Mouse (Mus musculus): ENCODE measurements at regions not wholly inside any gene's neighbourhood (a gene's known extent, or its start where the extent isn't known, plus 50 kb on each side); places are given as distances from the start of the nearest gene placed in this dataset.

DNA sequence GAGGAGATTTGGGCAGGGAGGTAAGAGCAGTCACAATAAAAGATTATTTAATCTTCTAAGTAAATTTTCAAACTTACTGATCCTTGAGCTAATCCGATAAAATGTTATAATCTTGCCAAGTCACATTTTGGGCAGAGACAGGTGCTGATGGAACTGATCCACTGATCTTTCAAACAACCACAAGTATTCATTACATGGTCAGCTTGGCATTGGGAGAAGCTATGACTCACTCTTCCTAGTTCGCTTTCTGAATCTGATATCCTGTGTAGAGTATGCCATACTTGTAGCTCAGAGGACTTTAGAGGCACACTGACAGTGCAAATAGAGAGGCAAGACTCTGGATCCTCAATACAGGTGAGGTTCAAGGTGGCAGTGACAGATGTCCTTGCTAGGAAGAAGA, 142.4 kb upstream of the Col1a2 start:
- Histone ChIP-seq H3K36me3 (ENCODE audit: control insufficient read depth, insufficient read depth, low read length) (no peaks in the 10 kb centered on the region), H3K9ac (ENCODE audit: low read depth, low read length) (no peak overlapping the region), H3K4me3 (ENCODE audit: insufficient read depth, low read depth, low read length) (no peak overlapping the region), H3K27me3 (ENCODE audit: control insufficient read depth, insufficient read depth, low read length) (no peaks in the 10 kb centered on the region), H3K4me1 (ENCODE audit: control insufficient read depth, insufficient read depth, low read length) (no peaks in the 10 kb centered on the region), H3K27ac (replicated peaks; ENCODE audit: insufficient read depth, low read depth, low read length) (no peak overlapping the region), H3K79me2 (ENCODE audit: control insufficient read depth, insufficient read depth, low read length) (no peaks in the 10 kb centered on the region)
- no peak for TF ChIP-seq POLR2A (IDR thresholded peaks at IDR 0.05; ENCODE audit: extremely low read depth, insufficient read depth, low read length)
- TF ChIP-seq CTCF (IDR thresholded peaks at IDR 0.05; ENCODE audit: low read depth, low read length): no peak
- no peak for DNase-seq (ENCODE audit: extremely low read depth, low read depth, low spot score)
- WGBS: 92% methylated on average over 2 of the region's 2 CpGs

DNA sequence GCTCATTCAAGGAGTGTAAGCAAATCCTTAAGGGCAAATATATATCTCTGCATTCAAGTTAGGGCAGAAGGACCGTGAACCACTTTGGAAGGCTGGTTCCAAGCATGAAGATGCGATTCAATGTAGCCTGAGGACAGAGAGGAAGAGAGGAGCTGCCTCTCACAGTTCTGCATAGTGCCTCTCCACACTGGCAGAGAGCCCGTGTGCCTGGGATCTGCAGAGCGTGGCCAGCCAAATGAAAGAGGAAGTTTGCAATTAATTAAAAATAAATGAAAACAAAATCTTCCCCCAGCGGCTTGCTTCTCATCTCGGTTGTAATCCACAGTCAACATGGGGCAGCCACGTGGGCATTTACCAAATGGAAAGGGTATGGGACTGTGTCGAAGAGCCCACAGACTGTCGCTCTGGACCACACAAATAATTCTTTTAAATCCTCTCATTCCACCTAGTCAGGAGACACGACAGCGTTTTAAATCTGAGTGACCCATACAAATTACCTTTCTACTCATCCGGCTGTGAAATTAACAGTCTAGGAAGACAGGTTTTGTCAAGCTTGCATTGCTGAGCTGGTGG, 129.1 kb upstream of the Col1a2 start:
- no peaks in the 10 kb centered on the region for H3K79me2 ChIP-seq (ENCODE audit: control insufficient read depth, insufficient read depth, low read length)
- no peak overlapping the region for H3K27ac ChIP-seq (replicated peaks; ENCODE audit: insufficient read depth, low read depth, low read length)
- no peaks in the 10 kb centered on the region for H3K36me3 ChIP-seq (ENCODE audit: control insufficient read depth, insufficient read depth, low read length)
- H3K4me3 ChIP-seq (ENCODE audit: insufficient read depth, low read depth, low read length): no peak overlapping the region
- no peaks in the 10 kb centered on the region for H3K27me3 ChIP-seq (ENCODE audit: control insufficient read depth, insufficient read depth, low read length)
- TF ChIP-seq POLR2A (IDR thresholded peaks at IDR 0.05; ENCODE audit: extremely low read depth, insufficient read depth, low read length): no peak
- no peak for TF ChIP-seq CTCF (IDR thresholded peaks at IDR 0.05; ENCODE audit: low read depth, low read length)
- WGBS: 76% methylated on average over 12 of the region's 12 CpGs
- no peak for DNase-seq (ENCODE audit: extremely low read depth, low read depth, low spot score)
- no peak overlapping the region for H3K9ac ChIP-seq (ENCODE audit: low read depth, low read length)
- H3K4me1 ChIP-seq (ENCODE audit: control insufficient read depth, insufficient read depth, low read length): no peaks in the 10 kb centered on the region

DNA sequence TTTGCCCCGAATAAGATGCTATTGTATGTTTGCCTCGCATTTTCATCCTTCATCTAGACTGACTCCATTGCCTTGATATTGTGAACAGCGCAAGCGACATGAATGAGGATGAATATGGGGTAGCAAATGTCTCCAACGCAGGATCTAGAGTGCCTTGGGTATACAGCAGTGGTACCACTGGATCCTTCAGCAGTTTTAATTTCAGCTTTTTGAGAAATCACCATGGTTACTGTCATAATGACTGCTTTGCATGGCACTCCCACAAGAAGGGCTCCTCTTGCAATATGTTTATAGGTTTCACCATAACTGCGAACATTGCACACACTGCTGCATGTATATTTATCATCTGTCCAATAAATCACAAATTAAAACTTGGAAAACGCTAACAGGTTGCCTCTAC, 107.8 kb upstream of the Col1a2 start:
- Histone ChIP-seq H3K79me2 (ENCODE audit: control insufficient read depth, insufficient read depth, low read length) (no peaks in the 10 kb centered on the region), H3K36me3 (ENCODE audit: control insufficient read depth, insufficient read depth, low read length) (no peaks in the 10 kb centered on the region), H3K4me3 (ENCODE audit: insufficient read depth, low read depth, low read length) (no peak overlapping the region), H3K27me3 (ENCODE audit: control insufficient read depth, insufficient read depth, low read length) (no peaks in the 10 kb centered on the region), H3K9ac (ENCODE audit: low read depth, low read length) (no peak overlapping the region), H3K4me1 (ENCODE audit: control insufficient read depth, insufficient read depth, low read length) (no peaks in the 10 kb centered on the region), H3K27ac (replicated peaks; ENCODE audit: insufficient read depth, low read depth, low read length) (no peak overlapping the region)
- TF ChIP-seq POLR2A (IDR thresholded peaks at IDR 0.05; ENCODE audit: extremely low read depth, insufficient read depth, low read length) (no peak), CTCF (IDR thresholded peaks at IDR 0.05; ENCODE audit: low read depth, low read length) (no peak)
- WGBS: 94% methylated on average over 7 of the region's 7 CpGs
- no peak for DNase-seq (ENCODE audit: extremely low read depth, low read depth, low spot score)

DNA sequence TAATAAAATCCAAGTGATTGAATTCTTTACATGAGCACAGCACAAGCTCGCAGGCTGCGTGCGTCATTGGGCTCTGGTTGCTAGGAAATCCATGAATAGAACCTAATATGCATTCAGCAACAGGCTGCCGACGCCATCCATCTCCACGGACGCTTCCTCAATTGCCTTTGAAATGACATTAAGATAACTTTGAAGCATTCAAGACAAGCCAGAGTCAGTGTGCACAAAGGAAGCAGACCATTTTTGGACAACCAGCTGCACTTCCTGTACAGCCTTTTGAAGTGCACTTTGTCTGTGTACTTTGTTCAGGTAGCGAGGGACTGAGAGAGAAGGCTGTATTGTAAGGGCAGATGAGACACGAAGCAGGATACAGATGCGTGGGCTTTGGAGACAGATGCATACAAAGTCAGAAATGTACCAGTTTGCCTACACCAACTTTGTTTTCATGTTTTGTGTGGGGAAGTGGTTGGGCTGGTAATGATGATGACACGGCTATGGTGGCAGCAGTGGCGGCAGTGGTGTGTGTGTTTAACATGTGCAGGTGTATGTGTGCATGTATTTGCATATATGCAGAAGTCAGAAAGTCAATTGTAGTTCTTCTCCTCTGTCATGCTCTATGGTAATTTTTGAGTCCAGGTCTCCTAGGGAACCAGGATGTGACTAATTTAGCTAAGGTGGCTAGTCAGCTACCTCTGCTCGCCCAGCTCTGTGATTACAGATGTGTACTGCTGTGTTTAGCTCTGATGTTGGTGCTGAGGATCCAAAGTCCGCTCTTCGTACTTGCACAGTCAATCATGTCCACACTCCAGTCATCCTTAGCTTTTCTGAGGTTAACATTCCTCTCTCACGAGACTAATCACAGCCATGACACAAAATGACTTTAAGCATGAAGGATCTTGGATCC, 106.7 kb upstream of the Col1a2 start:
- H3K27ac ChIP-seq (replicated peaks; ENCODE audit: insufficient read depth, low read depth, low read length): no peak overlapping the region
- no peak overlapping the region for H3K9ac ChIP-seq (ENCODE audit: low read depth, low read length)
- H3K4me3 ChIP-seq (ENCODE audit: insufficient read depth, low read depth, low read length): no peak overlapping the region
- DNase-seq (ENCODE audit: extremely low read depth, low read depth, low spot score): no peak
- H3K36me3 ChIP-seq (ENCODE audit: control insufficient read depth, insufficient read depth, low read length): no peaks in the 10 kb centered on the region
- H3K27me3 ChIP-seq (ENCODE audit: control insufficient read depth, insufficient read depth, low read length): no peaks in the 10 kb centered on the region
- no peak for TF ChIP-seq POLR2A (IDR thresholded peaks at IDR 0.05; ENCODE audit: extremely low read depth, insufficient read depth, low read length)
- no peak for TF ChIP-seq CTCF (IDR thresholded peaks at IDR 0.05; ENCODE audit: low read depth, low read length)
- WGBS: 67% methylated on average over 16 of the region's 16 CpGs
- H3K4me1 ChIP-seq (ENCODE audit: control insufficient read depth, insufficient read depth, low read length): no peaks in the 10 kb centered on the region
- H3K79me2 ChIP-seq (ENCODE audit: control insufficient read depth, insufficient read depth, low read length): no peaks in the 10 kb centered on the region

DNA sequence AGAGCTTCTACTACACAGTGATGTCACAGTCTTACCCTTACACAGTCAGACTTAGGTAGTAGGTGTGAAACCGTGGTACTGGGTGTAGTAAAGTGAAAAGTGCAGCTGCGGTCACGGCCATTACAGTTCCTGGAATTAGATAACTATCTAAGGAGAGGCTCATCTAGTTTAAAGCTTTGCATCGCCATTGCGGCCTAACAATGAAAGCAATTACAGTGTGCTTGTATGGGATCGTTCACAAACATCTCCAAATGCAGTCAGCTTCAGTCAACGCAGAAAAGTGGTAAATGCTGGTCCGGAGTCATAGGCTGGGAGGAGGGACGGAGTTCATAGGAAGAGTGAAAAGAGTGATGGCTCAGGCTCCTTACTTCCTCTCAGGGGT, 106.0 kb upstream of the Col1a2 start:
- no peaks in the 10 kb centered on the region for H3K27me3 ChIP-seq (ENCODE audit: control insufficient read depth, insufficient read depth, low read length)
- no peaks in the 10 kb centered on the region for H3K36me3 ChIP-seq (ENCODE audit: control insufficient read depth, insufficient read depth, low read length)
- no peak for DNase-seq (ENCODE audit: extremely low read depth, low read depth, low spot score)
- H3K79me2 ChIP-seq (ENCODE audit: control insufficient read depth, insufficient read depth, low read length): no peaks in the 10 kb centered on the region
- TF ChIP-seq CTCF (IDR thresholded peaks at IDR 0.05; ENCODE audit: low read depth, low read length) (no peak), POLR2A (IDR thresholded peaks at IDR 0.05; ENCODE audit: extremely low read depth, insufficient read depth, low read length) (no peak)
- H3K4me1 ChIP-seq (ENCODE audit: control insufficient read depth, insufficient read depth, low read length): no peaks in the 10 kb centered on the region
- no peak overlapping the region for H3K4me3 ChIP-seq (ENCODE audit: insufficient read depth, low read depth, low read length)
- 71% methylated on average over 9 of the region's 9 CpGs for WGBS
- no peak overlapping the region for H3K27ac ChIP-seq (replicated peaks; ENCODE audit: insufficient read depth, low read depth, low read length)
- no peak overlapping the region for H3K9ac ChIP-seq (ENCODE audit: low read depth, low read length)

DNA sequence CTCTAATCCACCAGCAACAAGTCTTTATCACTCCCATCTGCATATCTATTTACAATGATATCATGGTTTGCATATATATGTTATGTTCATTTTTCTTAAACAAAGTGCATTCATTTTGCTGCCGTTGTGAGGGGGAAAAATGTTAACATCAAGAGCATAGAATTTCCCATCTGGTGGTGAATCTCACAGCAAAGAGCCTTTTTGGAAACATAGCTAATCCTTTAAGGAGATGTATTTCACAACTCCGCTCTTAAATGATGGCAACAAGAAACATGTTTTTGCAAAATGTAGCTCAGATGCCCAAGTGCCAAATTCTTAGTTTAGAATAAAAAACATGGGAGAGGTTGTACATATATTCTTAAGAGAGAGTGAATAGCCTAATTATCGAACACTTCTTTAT, 99.3 kb upstream of the Col1a2 start:
- no peaks in the 10 kb centered on the region for H3K27me3 ChIP-seq (ENCODE audit: control insufficient read depth, insufficient read depth, low read length)
- H3K9ac ChIP-seq (ENCODE audit: low read depth, low read length): no peak overlapping the region
- H3K36me3 ChIP-seq (ENCODE audit: control insufficient read depth, insufficient read depth, low read length): no peaks in the 10 kb centered on the region
- no peaks in the 10 kb centered on the region for H3K79me2 ChIP-seq (ENCODE audit: control insufficient read depth, insufficient read depth, low read length)
- no peak for TF ChIP-seq POLR2A (IDR thresholded peaks at IDR 0.05; ENCODE audit: extremely low read depth, insufficient read depth, low read length)
- no peak for TF ChIP-seq CTCF (IDR thresholded peaks at IDR 0.05; ENCODE audit: low read depth, low read length)
- H3K4me1 ChIP-seq (ENCODE audit: control insufficient read depth, insufficient read depth, low read length): no peaks in the 10 kb centered on the region
- DNase-seq (ENCODE audit: extremely low read depth, low read depth, low spot score): no peak
- H3K4me3 ChIP-seq (ENCODE audit: insufficient read depth, low read depth, low read length): no peak overlapping the region
- WGBS: 95% methylated on average over 3 of the region's 3 CpGs
- no peak overlapping the region for H3K27ac ChIP-seq (replicated peaks; ENCODE audit: insufficient read depth, low read depth, low read length)

Measured in liver, adult 2 months (tissue).